Mouse (Mus musculus): ENCODE data around the gene Mup5. TPM values are rescaled to one million over a fixed set of nuclear protein-coding genes. Genes with fewer than 3 reads are reported as not detected.

The Mup5 gene
- total and polyA plus RNA-seq, 3 experiments: not detected

DNA sequence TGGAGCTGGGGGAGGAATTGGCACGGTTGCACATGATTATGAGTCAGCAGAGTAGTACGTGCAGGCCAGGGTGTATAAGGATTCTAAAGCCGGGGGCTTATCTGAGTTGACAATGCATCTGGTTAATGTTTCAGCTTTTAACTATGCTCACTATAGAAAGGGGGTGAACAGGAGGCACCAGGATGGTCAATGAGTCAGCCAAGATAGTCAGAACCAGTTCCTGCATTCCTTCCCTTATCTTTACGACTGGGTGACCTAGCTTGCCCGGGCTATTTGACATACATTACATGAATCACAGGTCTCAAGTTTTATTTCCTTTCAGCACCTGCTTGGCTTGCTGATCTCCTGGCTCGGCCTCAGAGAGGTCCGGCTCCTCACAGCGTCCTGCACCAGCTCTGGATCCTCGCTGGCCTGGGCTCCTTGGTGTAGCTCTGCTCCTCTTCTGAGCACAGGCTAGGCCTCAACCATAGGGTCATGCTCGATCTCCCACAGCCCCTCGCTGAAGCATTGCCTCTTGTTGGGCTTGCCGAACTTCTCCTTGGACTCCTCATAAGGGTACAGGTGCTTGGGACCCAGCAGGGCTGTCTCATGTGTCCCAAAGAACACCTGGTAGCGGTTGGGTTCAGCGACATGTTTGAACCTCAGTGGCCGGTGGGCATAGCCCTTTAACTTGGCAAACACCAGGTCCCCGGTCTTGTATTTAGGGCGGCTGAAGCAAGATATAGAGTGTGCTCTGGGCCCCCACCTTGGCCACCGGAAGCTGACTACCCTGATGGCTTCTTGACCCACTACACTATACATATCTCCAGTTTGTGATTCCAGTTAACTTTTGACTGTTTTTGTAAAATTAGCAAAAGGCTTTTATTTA lies 21.0 kb upstream of the Mup5 start:
- no peak for DNase-seq (ENCODE audit: low read depth, low spot score)
- Histone ChIP-seq H3K36me3 (ENCODE audit: control insufficient read depth in 1 of 2, insufficient read depth in 2 of 2, low read length in 2 of 2) (no peaks in the 10 kb centered on the region), H3K27me3 (ENCODE audit: control insufficient read depth in 1 of 2, insufficient read depth in 2 of 2, low read length in 2 of 2) (no peaks in the 10 kb centered on the region), H3K4me1 (ENCODE audit: control insufficient read depth in 1 of 2, insufficient read depth in 2 of 2, low read length in 2 of 2) (no peaks in the 10 kb centered on the region), H3K79me2 (ENCODE audit: control insufficient read depth, insufficient read depth, low read length, poor library complexity) (no peaks in the 10 kb centered on the region), H3K9me3 (replicated peaks; ENCODE audit: insufficient read depth, low read length) (no peaks in the 10 kb centered on the region), H3K27ac (ENCODE audit: control insufficient read depth, low read depth, low read length) (no peak overlapping the region), H3K9ac (ENCODE audit: control insufficient read depth, low read depth, low read length, poor library complexity, severe bottlenecking) (no peak overlapping the region), H3K4me3 (ENCODE audit: control insufficient read depth in 1 of 2, insufficient read depth in 1 of 2, low read depth in 2 of 2, low read length in 2 of 2) (no peak overlapping the region)
- TF ChIP-seq POLR2AphosphoS2 (IDR thresholded peaks at IDR 0.05; ENCODE audit: low read length): no peak

DNA sequence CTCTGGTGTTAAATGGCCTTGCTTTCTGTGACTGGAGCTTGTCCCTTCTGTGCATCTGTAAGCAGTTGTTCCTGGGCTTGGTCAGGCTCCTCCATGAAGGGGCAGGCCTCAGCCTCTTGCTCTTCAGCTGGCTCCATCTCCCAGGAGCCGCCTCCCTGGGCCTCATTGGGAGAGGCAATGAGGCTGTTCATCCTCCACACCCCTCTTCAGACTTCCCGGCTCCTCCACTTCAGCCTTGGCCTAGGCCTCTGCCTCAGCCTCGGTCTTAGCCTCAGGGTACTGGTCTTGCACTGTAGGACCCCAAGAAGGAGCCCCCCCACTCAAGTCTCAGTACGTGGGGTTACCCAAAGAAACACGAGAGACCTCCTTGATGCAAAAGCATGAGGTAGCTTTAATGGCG lies 20.3 kb upstream of the Mup5 start:
- DNase-seq (ENCODE audit: low read depth, low spot score): no peak
- TF ChIP-seq MXI1 (IDR thresholded peaks at IDR 0.05; ENCODE audit: low read depth, low read length): no peak
- no peak for TF ChIP-seq ZMIZ1 (IDR thresholded peaks at IDR 0.05; ENCODE audit: low read depth, low read length)
- TF ChIP-seq POLR2A (IDR thresholded peaks at IDR 0.05; ENCODE audit: control insufficient read depth in 1 of 2, insufficient read depth in 1 of 2, low read depth in 1 of 2, low read length in 2 of 2, poor library complexity in 1 of 2): no peak
- TF ChIP-seq MAFK (IDR thresholded peaks at IDR 0.05; ENCODE audit: borderline replicate concordance, low read depth, low read length): no peak
- TF ChIP-seq EP300 (IDR thresholded peaks at IDR 0.05; ENCODE audit: low read depth in 1 of 2, low read length in 2 of 2): no peak
- TF ChIP-seq POLR2AphosphoS2 (IDR thresholded peaks at IDR 0.05; ENCODE audit: low read length): no peak
- TF ChIP-seq MYC (IDR thresholded peaks at IDR 0.05; ENCODE audit: low read depth, low read length): no peak
- no peak for TF ChIP-seq ZC3H11A (IDR thresholded peaks at IDR 0.05; ENCODE audit: low read depth, low read length)
- TF ChIP-seq BHLHE40 (IDR thresholded peaks at IDR 0.05; ENCODE audit: borderline replicate concordance, low read depth, low read length): no peak
- no peak for TF ChIP-seq SMC3 (IDR thresholded peaks at IDR 0.05; ENCODE audit: low read depth, low read length)
- no peak for TF ChIP-seq TCF12 (IDR thresholded peaks at IDR 0.05; ENCODE audit: low read depth, low read length)
- TF ChIP-seq ZKSCAN1 (IDR thresholded peaks at IDR 0.05; ENCODE audit: low read depth, low read length): no peak
- no peak for TF ChIP-seq UBTF (IDR thresholded peaks at IDR 0.05; ENCODE audit: borderline replicate concordance, insufficient read depth, low read depth, low read length)
- no peak for TF ChIP-seq GATA1 (IDR thresholded peaks at IDR 0.05; ENCODE audit: low read depth, low read length)
- no peak for TF ChIP-seq MYB (IDR thresholded peaks at IDR 0.05; ENCODE audit: low read depth, low read length)
- no peak for TF ChIP-seq CTCF (IDR thresholded peaks at IDR 0.05 in 2 of 3, conservative IDR thresholded peaks at IDR 0.05 in 1 of 3; ENCODE audit: control insufficient read depth in 1 of 3, insufficient read depth in 1 of 3, low read depth in 2 of 3, low read length in 3 of 3, poor library complexity in 1 of 3, severe bottlenecking in 1 of 3)
- TF ChIP-seq MAX (IDR thresholded peaks at IDR 0.05; ENCODE audit: low read length): no peak
- no peak for TF ChIP-seq ETS1 (IDR thresholded peaks at IDR 0.05; ENCODE audit: low read depth, low read length)
- no peak for TF ChIP-seq ELF1 (IDR thresholded peaks at IDR 0.05; ENCODE audit: low read depth, low read length)
- TF ChIP-seq CHD2 (IDR thresholded peaks at IDR 0.05; ENCODE audit: low read length): no peak
- Histone ChIP-seq H3K9ac (ENCODE audit: control insufficient read depth, low read depth, low read length, poor library complexity, severe bottlenecking) (no peak overlapping the region), H3K4me3 (ENCODE audit: control insufficient read depth in 1 of 2, insufficient read depth in 1 of 2, low read depth in 2 of 2, low read length in 2 of 2) (no peak overlapping the region), H3K27ac (ENCODE audit: control insufficient read depth, low read depth, low read length) (no peak overlapping the region), H3K4me1 (ENCODE audit: control insufficient read depth in 1 of 2, insufficient read depth in 2 of 2, low read length in 2 of 2) (no peaks in the 10 kb centered on the region), H3K27me3 (ENCODE audit: control insufficient read depth in 1 of 2, insufficient read depth in 2 of 2, low read length in 2 of 2) (no peaks in the 10 kb centered on the region), H3K36me3 (ENCODE audit: control insufficient read depth in 1 of 2, insufficient read depth in 2 of 2, low read length in 2 of 2) (no peaks in the 10 kb centered on the region), H3K79me2 (ENCODE audit: control insufficient read depth, insufficient read depth, low read length, poor library complexity) (no peaks in the 10 kb centered on the region), H3K9me3 (replicated peaks; ENCODE audit: insufficient read depth, low read length) (no peaks in the 10 kb centered on the region)

Measured in MEL (cell line).